ENCODE assay signal across 8 mouse cellular contexts in genomic region chr11:63131693-63132040, GRCm38 (mm10). TPM values are rescaled to one million over a fixed set of nuclear protein-coding genes. Genes with fewer than 3 reads are reported as not detected.
DNase-seq lines count a peak whose midpoint lies in the region; ATAC-seq and TF ChIP-seq lines count a peak whose summit lies in the region.

No protein-coding gene starts in this region.

- peaks cover 23% of the 10 kb centered on the region for H3K4me1 ChIP-seq in heart, adult 2 months (ENCODE audit: control insufficient read depth, insufficient read depth, low read length)
- peaks cover 0 to 9% of the 10 kb centered on the region in 2 experiments; a peak in 2 of 4 replicates for H3K4me1 ChIP-seq in CH12.LX (ENCODE audit: control insufficient read depth in 1 of 2, insufficient read depth in 2 of 2)
- H3K4me1 ChIP-seq in forebrain, embryonic 16.5 days (replicated peaks; ENCODE audit: control insufficient read depth, insufficient read depth, low read length) = peaks cover 29% of the 10 kb centered on the region
- no peaks in the 10 kb centered on the region for H3K4me1 ChIP-seq in liver, embryonic 16.5 days (ENCODE audit: control insufficient read depth, low read depth, low read length)

- intact Hi-C loops in heart, adult 2 months (cut with DNase I) = loop anchor here (5.0 to 10.0 kb wide), 2 partner anchors 104 to 387 kb away; no protein-coding TSS in a partner anchor
- intact Hi-C loops in heart, postnatal 10 days (cut with DNase I) = loop anchor here (2.0 to 5.0 kb wide), 2 partner anchors 133 to 149 kb away; no protein-coding TSS in a partner anchor

- peaks cover 6% of the 10 kb centered on the region for H3K36me3 ChIP-seq in heart, adult 2 months (ENCODE audit: control insufficient read depth, insufficient read depth, low read length)
- H3K36me3 ChIP-seq in CH12.LX (replicated peaks in 1 of 2; ENCODE audit: control insufficient read depth in 1 of 2, insufficient read depth in 1 of 2, low read length in 1 of 2) = no peaks in the 10 kb centered on the region
- no peaks in the 10 kb centered on the region for H3K36me3 ChIP-seq in forebrain, embryonic 16.5 days (ENCODE audit: control insufficient read depth, insufficient read depth)
- H3K36me3 ChIP-seq in liver, embryonic 16.5 days (ENCODE audit: control insufficient read depth, insufficient read depth) = no peaks in the 10 kb centered on the region

- peak overlapping the region; percentile 85 for H3K27ac ChIP-seq in heart, adult 2 months
- no peak overlapping the region for H3K27ac ChIP-seq in CH12.LX (ENCODE audit: insufficient read depth, low read depth)
- H3K27ac ChIP-seq in forebrain, embryonic 16.5 days (ENCODE audit: low read length) = no peak overlapping the region
- H3K27ac ChIP-seq in liver, embryonic 16.5 days (ENCODE audit: low read length) = no peak overlapping the region

- TF ChIP-seq CTCF in heart, adult 2 months (IDR thresholded peaks at IDR 0.05) = no peak
- TF ChIP-seq CTCF in CH12.LX (conservative IDR thresholded peaks at IDR 0.05 in 1 of 2, IDR thresholded peaks at IDR 0.05 in 1 of 2; ENCODE audit: low read depth in 2 of 2, low read length in 2 of 2) = no peak

- no peaks in the 10 kb centered on the region for H3K27me3 ChIP-seq in heart, adult 2 months (ENCODE audit: control insufficient read depth, insufficient read depth, low read length)
- H3K27me3 ChIP-seq in CH12.LX (replicated peaks) = peaks cover 11% of the 10 kb centered on the region
- peaks cover 39% of the 10 kb centered on the region for H3K27me3 ChIP-seq in forebrain, embryonic 16.5 days (replicated peaks; ENCODE audit: control insufficient read depth, insufficient read depth, low read length)
- H3K27me3 ChIP-seq in liver, embryonic 16.5 days (ENCODE audit: control insufficient read depth, insufficient read depth, low read depth, low read length) = peaks cover 60% of the 10 kb centered on the region

- no peaks in the 10 kb centered on the region for H3K9me3 ChIP-seq in CH12.LX (replicated peaks; ENCODE audit: low read length)
- H3K9me3 ChIP-seq in forebrain, embryonic 16.5 days (ENCODE audit: control insufficient read depth, low read length) = no peaks in the 10 kb centered on the region
- H3K9me3 ChIP-seq in liver, embryonic 16.5 days (replicated peaks; ENCODE audit: control insufficient read depth, low read length) = no peaks in the 10 kb centered on the region

- in situ Hi-C loops in CH12.LX (cut with MboI; ENCODE audit: low pct_ligation_motif_present, low pct_unique_long_range_greater_than_20kb, low sequenced_read_pairs) = loop anchor here (5.0 kb wide), 2 partner anchors 194 to 374 kb away; no protein-coding TSS in a partner anchor

- under 1% methylated on average over 11 of the region's 11 CpGs for WGBS in heart, adult 2 months
- WGBS in forebrain, embryonic 16.5 days = 6% methylated on average over 11 of the region's 11 CpGs
- 5% methylated on average over 11 of the region's 11 CpGs for WGBS in liver, embryonic 16.5 days (ENCODE audit: insufficient replicate concordance)

- TF ChIP-seq EP300 in heart, adult 2 months (IDR thresholded peaks at IDR 0.05; ENCODE audit: insufficient read depth, low read depth, low read length) = no peak
- no peak for TF ChIP-seq EP300 in CH12.LX (IDR thresholded peaks at IDR 0.05; ENCODE audit: low read length)

- dilution Hi-C loops in CH12.LX (cut with MboI; ENCODE audit: extremely low pct_ligation_motif_present, extremely low pct_unique_long_range_greater_than_20kb, low sequenced_read_pairs) = no loop called here

- no peak for TF ChIP-seq POLR2A in heart, adult 2 months (IDR thresholded peaks at IDR 0.05; ENCODE audit: insufficient read depth, low read depth, low read length)
- no peak for TF ChIP-seq POLR2A in CH12.LX (IDR thresholded peaks at IDR 0.05; ENCODE audit: low read depth, low read length)

- DNase-seq in heart, adult 2 months = no peak
- no peak for DNase-seq in heart, postnatal 10 days
- DNase-seq in CH12.LX (ENCODE audit: extremely low read depth) = no peak
- DNase-seq in spleen, postnatal 14 days (ENCODE audit: low spot score in 2 of 2) = no peak
- DNase-seq in cerebellum, postnatal 25 days = no peak
- DNase-seq in frontal cortex, postnatal 10 days (ENCODE audit: low spot score in 2 of 2) = no peak

- H3K9ac ChIP-seq in heart, adult 2 months (ENCODE audit: low read depth, low read length) = peak overlapping the region; percentile 78
- H3K9ac ChIP-seq in CH12.LX (ENCODE audit: insufficient read depth, low read depth) = no peak overlapping the region
- H3K9ac ChIP-seq in forebrain, embryonic 16.5 days (replicated peaks; ENCODE audit: low read depth, low read length) = no peak overlapping the region
- H3K9ac ChIP-seq in liver, embryonic 16.5 days (ENCODE audit: low read depth, low read length) = peak overlapping the region; percentile 35; the same call in 1 of the 2 replicates

- ATAC-seq in forebrain, embryonic 16.5 days = no peak
- no peak for ATAC-seq in liver, embryonic 16.5 days (ENCODE audit: low read depth)

- H3K4me3 ChIP-seq in heart, adult 2 months = peak overlapping the region; percentile 74
- H3K4me3 ChIP-seq in CH12.LX (replicated peaks in 1 of 3; ENCODE audit: low read depth in 2 of 3, low read length in 2 of 3, poor library complexity in 1 of 3) = peak overlapping the region in 1 of 3 experiments; percentile 1
- peak overlapping the region; percentile 49 for H3K4me3 ChIP-seq in forebrain, embryonic 16.5 days (replicated peaks; ENCODE audit: low read length)
- peak overlapping the region; percentile 53 for H3K4me3 ChIP-seq in liver, embryonic 16.5 days (ENCODE audit: low read depth, low read length)

- no peaks in the 10 kb centered on the region for H3K79me2 ChIP-seq in heart, adult 2 months (replicated peaks; ENCODE audit: control insufficient read depth, insufficient read depth, low read length)
- no peaks in the 10 kb centered on the region for H3K79me2 ChIP-seq in CH12.LX (replicated peaks; ENCODE audit: control insufficient read depth, extremely low read depth, insufficient read depth, poor library complexity, severe bottlenecking)

- H3K4me2 ChIP-seq in CH12.LX (ENCODE audit: insufficient read depth, low read depth, poor library complexity, severe bottlenecking) = peak overlapping the region; percentile 14; the same call in 1 of the 2 replicates
- H3K4me2 ChIP-seq in forebrain, embryonic 16.5 days (ENCODE audit: low read length) = peak overlapping the region; percentile 97
- peak overlapping the region; percentile 55 for H3K4me2 ChIP-seq in liver, embryonic 16.5 days (ENCODE audit: low read depth, low read length)

- TF ChIP-seq RAD21 in CH12.LX (IDR thresholded peaks at IDR 0.05; ENCODE audit: low read depth, low read length) = no peak

TF ChIP-seq in CH12.LX, 34 proteins besides CTCF, POLR2A, EP300 and RAD21:
- TF ChIP-seq ZC3H11A (IDR thresholded peaks at IDR 0.05; ENCODE audit: low read depth, low read length) = no peak
- no peak for TF ChIP-seq SMC3 (IDR thresholded peaks at IDR 0.05; ENCODE audit: low read depth, low read length)
- TF ChIP-seq UBTF (IDR thresholded peaks at IDR 0.05; ENCODE audit: low read depth, low read length) = no peak
- TF ChIP-seq TBP (conservative IDR thresholded peaks at IDR 0.05; ENCODE audit: low read depth, low read length) = no peak
- no peak for TF ChIP-seq HCFC1 (IDR thresholded peaks at IDR 0.05; ENCODE audit: low read depth, low read length)
- TF ChIP-seq CHD1 (IDR thresholded peaks at IDR 0.05; ENCODE audit: low read depth, low read length) = no peak
- no peak for TF ChIP-seq IRF4 (IDR thresholded peaks at IDR 0.05; ENCODE audit: low read depth, low read length)
- TF ChIP-seq USF1 (IDR thresholded peaks at IDR 0.05; ENCODE audit: low read depth, low read length) = no peak
- TF ChIP-seq MXI1 (IDR thresholded peaks at IDR 0.05; ENCODE audit: low read depth, low read length) = no peak

RNA-seq across cellular contexts. Expression of gene Pmp22, which starts 2.9 kb away (rescaled TPM):
- 10 to 100 TPM; 37.5 to 49.6 TPM for total RNA-seq in heart, adult 2 months (2021)
- polyA plus RNA-seq in heart, adult 2 months (2012; rRNA removed) = 53.5 and 69.4 TPM in 2 replicates
- total RNA-seq in heart, postnatal 10 days (2021) = 100 to 1,000 TPM in 1 of 2 experiments, 10 to 100 TPM in 1; 81.7 to 120 TPM
- total RNA-seq in CH12.LX (2012; rRNA removed) = not detected in 2 replicates
- not detected in 2 replicates for total RNA-seq in CH12.LX (2014; rRNA removed)
- polyA plus RNA-seq in CH12.LX (2012; ENCODE audit: insufficient read length, low read depth) = 0.22 TPM in 1 of 2 replicates, not detected in the other
- 24.3 and 37.4 TPM in 2 replicates for polyA plus RNA-seq in forebrain, embryonic 16.5 days (2015; fragmentation: Nextera tagmentation; extraction: Ambion mirVana)
- 24.7 and 28.9 TPM in 2 replicates for polyA plus RNA-seq in liver, embryonic 16.5 days (2015; fragmentation: Nextera tagmentation; extraction: Ambion mirVana)

Comparison
In these comparisons a context has a peak if more than half of its experiments do, and no peak if none do; other contexts are left out.
1. H3K9ac ChIP-seq: peak in heart, adult 2 months (single experiment) and liver, embryonic 16.5 days (single experiment); none in CH12.LX (single experiment) and forebrain, embryonic 16.5 days (single experiment).
2. H3K4me2 ChIP-seq: peak in every context shown above with its lines; median percentile 97 in forebrain, embryonic 16.5 days; 55 in liver, embryonic 16.5 days; 14 in CH12.LX.
3. RNA of gene Pmp22, which starts 2.9 kb away (polyA plus RNA-seq): 53.5 to 69.4 TPM in heart, adult 2 months, 24.7 to 28.9 TPM in liver, embryonic 16.5 days and 24.3 to 37.4 TPM in forebrain, embryonic 16.5 days; 0.22 TPM in CH12.LX; every median in the first group is over 10 times any median in the second.